In genomic region chr4:129960180-129960944, GRCm38 (mm10) we compare ENCODE assay signal across 9 mouse cellular contexts. TPM values are rescaled to one million over a fixed set of nuclear protein-coding genes. Genes with fewer than 3 reads are reported as not detected.
DNase-seq lines count a peak whose midpoint lies in the region; ATAC-seq and TF ChIP-seq lines count a peak whose summit lies in the region.
"Had no signal": no experiment of that assay in that cellular context is flagged by ENCODE, and none has a peak within 500 bp of the region (broad histone marks: within the 10 kb centered on the region; RNA-seq: fewer than 3 reads in every experiment).

No protein-coding gene starts in this region.

- H3K4me2 ChIP-seq in forebrain, embryonic 13.5 days, result peak overlapping the region; percentile 96
- H3K4me2 ChIP-seq in liver, embryonic 15.5 days, result peak overlapping the region; percentile 70

- DNase-seq in ES-E14 (ENCODE audit: low read depth, low spot score), result peak; percentile 71
- peak; percentile 10 for DNase-seq in c-Kit-positive CD71-positive TER-119-positive erythroid progenitor cells, embryonic 14.5 days (ENCODE audit: low spot score)
- DNase-seq in heart, postnatal 25 days (ENCODE audit: low spot score), result peak; percentile 26
- DNase-seq in layer of hippocampus, adult 11-12 months (ENCODE audit: low spot score), result peak; percentile 85
- peak; percentile 85 for DNase-seq in neural tube, embryonic 10.5 days (ENCODE audit: extremely low spot score, low spot score)
- peak; percentile 44 for DNase-seq in thymus, adult 2 months

- peak; percentile 90 for ATAC-seq in forebrain, embryonic 13.5 days
- ATAC-seq in liver, embryonic 15.5 days (ENCODE audit: insufficient read depth), result no peak

- WGBS in forebrain, embryonic 13.5 days, result under 1% methylated on average over 37 of the region's 37 CpGs
- 2% methylated on average over 37 of the region's 37 CpGs for WGBS in liver, embryonic 15.5 days (ENCODE audit: insufficient replicate concordance)
- 2% methylated on average over 37 of the region's 37 CpGs for WGBS in thymus, adult 2 months

- intact Hi-C loops in heart, postnatal 25 days (cut with DNase I), result no loop called here

- peaks cover 7% of the 10 kb centered on the region; the same call in 1 of the 2 replicates for H3K27me3 ChIP-seq in forebrain, embryonic 13.5 days
- peaks cover 68% of the 10 kb centered on the region for H3K27me3 ChIP-seq in liver, embryonic 15.5 days
- no peaks in the 10 kb centered on the region; the same call in 1 of the 2 replicates for H3K27me3 ChIP-seq in thymus, adult 2 months (ENCODE audit: control insufficient read depth, insufficient read depth, low read length)

- H3K9me3 ChIP-seq in ES-E14 (ENCODE audit: control insufficient read depth, insufficient read depth, low read depth, low read length), result no peaks in the 10 kb centered on the region
- H3K9me3 ChIP-seq in forebrain, embryonic 13.5 days (replicated peaks), result no peaks in the 10 kb centered on the region
- H3K9me3 ChIP-seq in liver, embryonic 15.5 days (replicated peaks), result no peaks in the 10 kb centered on the region

- H3K4me3 ChIP-seq in ES-E14 (ENCODE audit: insufficient read depth in 1 of 2, low read depth in 1 of 2, low read length in 2 of 2, poor library complexity in 1 of 2, severe bottlenecking in 1 of 2), result peak overlapping the region; percentile 59 to 73
- peak overlapping the region; percentile 47 for H3K4me3 ChIP-seq in forebrain, embryonic 13.5 days
- H3K4me3 ChIP-seq in liver, embryonic 15.5 days (replicated peaks), result peak overlapping the region; percentile 44
- H3K4me3 ChIP-seq in thymus, adult 2 months (ENCODE audit: control insufficient read depth, insufficient read depth, low read length), result peak overlapping the region; percentile 45

- H3K36me3 ChIP-seq in ES-E14 (ENCODE audit: control insufficient read depth, insufficient read depth, low read length, poor library complexity, severe bottlenecking), result no peaks in the 10 kb centered on the region
- no peaks in the 10 kb centered on the region for H3K36me3 ChIP-seq in forebrain, embryonic 13.5 days (ENCODE audit: poor library complexity, severe bottlenecking)
- no peaks in the 10 kb centered on the region for H3K36me3 ChIP-seq in liver, embryonic 15.5 days (replicated peaks)
- H3K36me3 ChIP-seq in thymus, adult 2 months (ENCODE audit: control insufficient read depth, insufficient read depth, low read length), result no peaks in the 10 kb centered on the region

- peak overlapping the region; percentile 28; the same call in 1 of the 2 replicates for H3K9ac ChIP-seq in ES-E14 (ENCODE audit: insufficient read depth, low read depth, low read length, poor library complexity, severe bottlenecking)
- H3K9ac ChIP-seq in forebrain, embryonic 13.5 days, result peak overlapping the region; percentile 58
- H3K9ac ChIP-seq in liver, embryonic 15.5 days, result no peak overlapping the region

- TF ChIP-seq POLR2A in thymus, adult 2 months (IDR thresholded peaks at IDR 0.05; ENCODE audit: control insufficient read depth, extremely low read depth, insufficient read depth, low read length, poor library complexity), result no peak

- no peak overlapping the region; the same call in 1 of the 2 replicates for H3K27ac ChIP-seq in ES-E14 (ENCODE audit: insufficient read depth, low read depth, low read length, poor library complexity, severe bottlenecking)
- peak overlapping the region; percentile 73 for H3K27ac ChIP-seq in forebrain, embryonic 13.5 days
- no peak overlapping the region for H3K27ac ChIP-seq in liver, embryonic 15.5 days (replicated peaks)
- H3K27ac ChIP-seq in thymus, adult 2 months (ENCODE audit: control insufficient read depth, insufficient read depth, low read length), result no peak overlapping the region

- in situ Hi-C loops in ES-E14 (cut with MboI; ENCODE audit: low sequenced_read_pairs in 2 of 2, unreplicated experiment in 2 of 2), result no loop called here

- peaks cover 2 to 16% of the 10 kb centered on the region in 2 experiments; a peak in 3 of 4 replicates for H3K4me1 ChIP-seq in ES-E14 (ENCODE audit: control insufficient read depth in 2 of 2, insufficient read depth in 2 of 2, low read length in 2 of 2, poor library complexity in 1 of 2)
- H3K4me1 ChIP-seq in forebrain, embryonic 13.5 days, result peaks cover 30% of the 10 kb centered on the region
- H3K4me1 ChIP-seq in liver, embryonic 15.5 days (replicated peaks), result peaks cover 12% of the 10 kb centered on the region
- H3K4me1 ChIP-seq in thymus, adult 2 months (replicated peaks; ENCODE audit: control insufficient read depth, insufficient read depth, low read length), result peaks cover 8% of the 10 kb centered on the region

- no peak for TF ChIP-seq CTCF in thymus, adult 2 months (IDR thresholded peaks at IDR 0.05; ENCODE audit: borderline replicate concordance, control insufficient read depth, extremely low read depth, insufficient read depth, low read length, poor library complexity)

TF ChIP-seq in ES-E14, 5 proteins besides CTCF, POLR2A, EP300 and RAD21:
- TF ChIP-seq ZC3H11A (IDR thresholded peaks at IDR 0.05; ENCODE audit: borderline replicate concordance, low read depth, low read length) (no peak), ZNF384 (IDR thresholded peaks at IDR 0.05; ENCODE audit: low read depth, low read length) (no peak), HCFC1 (IDR thresholded peaks at IDR 0.05; ENCODE audit: borderline replicate concordance, insufficient read depth, low read length) (no peak), MAFK (IDR thresholded peaks at IDR 0.05; ENCODE audit: insufficient read depth, low read depth, low read length) (no peak), CHD2 (IDR thresholded peaks at IDR 0.05; ENCODE audit: low read depth, low read length) (no peak)

RNA-seq across cellular contexts. Expression of gene Adgrb2, which starts 24.3 kb away (rescaled TPM):
- 19.5 and 36.2 TPM in 2 replicates for total RNA-seq in ES-E14 (2012; rRNA removed)
- polyA plus RNA-seq in forebrain, embryonic 13.5 days (2015; fragmentation: Nextera tagmentation; extraction: Ambion mirVana), result 6.4 and 8.3 TPM in 2 replicates
- 1 to 10 TPM; 2.3 to 2.6 TPM for total RNA-seq in heart, postnatal 25 days (2021)
- 0.06 and 0.22 TPM in 2 replicates for polyA plus RNA-seq in liver, embryonic 15.5 days (2015; fragmentation: Nextera tagmentation; extraction: Ambion mirVana)
- 5.8 and 6.7 TPM in 2 replicates for polyA plus RNA-seq in thymus, adult 2 months (2012; rRNA removed)

RNA-seq across cellular contexts. Expression of gene Spocd1, which starts 31.3 kb away (rescaled TPM):
- 0.13 and 0.21 TPM in 2 replicates for total RNA-seq in ES-E14 (2012; rRNA removed)
- not detected in 2 replicates for polyA plus RNA-seq in forebrain, embryonic 13.5 days (2015; fragmentation: Nextera tagmentation; extraction: Ambion mirVana)
- under 1 TPM in 1 of 2 experiments, not detected in 1; 0.08 TPM for total RNA-seq in heart, postnatal 25 days (2021)
- not detected in 2 replicates for polyA plus RNA-seq in liver, embryonic 15.5 days (2015; fragmentation: Nextera tagmentation; extraction: Ambion mirVana)
- 0.08 and 0.11 TPM in 2 replicates for polyA plus RNA-seq in thymus, adult 2 months (2012; rRNA removed)
- polyA plus RNA-seq: gonadal fat pad, adult 2 months had no signal

Comparison
In these comparisons a context has a peak if more than half of its experiments do, and no peak if none do; other contexts are left out.
1. DNase-seq: peak in every context shown above with its lines; median percentile 85 in layer of hippocampus, adult 11-12 months; 85 in neural tube, embryonic 10.5 days; 71 in ES-E14; 44 in thymus, adult 2 months; 26 in heart, postnatal 25 days; 10 in c-Kit-positive CD71-positive TER-119-positive erythroid progenitor cells, embryonic 14.5 days.